Mouse (Mus musculus): ENCODE measurements around the gene Tmem131.
A peak's percentile ranks its signal among the peaks of the same experiment; 100 is the strongest.
"Not testable (repeated sequence)": the region's sequence is repeated elsewhere in the genome, so short reads cannot be mapped to it uniquely, and the experiment has no call there.

The Tmem131 gene

DNA sequence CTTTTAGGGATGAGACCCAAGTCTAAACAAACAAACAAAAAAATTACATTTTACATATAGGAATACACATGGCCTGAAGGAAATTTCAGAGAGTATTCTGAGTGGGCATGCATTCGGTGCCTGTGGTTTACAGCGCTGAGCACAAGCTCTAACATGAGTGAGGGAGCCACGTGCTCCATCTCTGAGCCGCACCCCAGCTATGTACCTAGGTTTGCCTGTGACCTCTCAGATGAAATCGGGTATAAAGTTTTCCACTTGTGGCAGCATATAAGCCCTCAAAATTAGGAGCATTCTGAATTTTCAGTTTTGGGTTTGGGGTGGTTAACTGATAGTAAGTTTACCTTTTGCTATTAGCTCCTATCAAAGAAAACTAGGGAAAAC is 28.3 kb downstream of the Tmem131 start:
- peak; percentile 88 for DNase-seq

DNA sequence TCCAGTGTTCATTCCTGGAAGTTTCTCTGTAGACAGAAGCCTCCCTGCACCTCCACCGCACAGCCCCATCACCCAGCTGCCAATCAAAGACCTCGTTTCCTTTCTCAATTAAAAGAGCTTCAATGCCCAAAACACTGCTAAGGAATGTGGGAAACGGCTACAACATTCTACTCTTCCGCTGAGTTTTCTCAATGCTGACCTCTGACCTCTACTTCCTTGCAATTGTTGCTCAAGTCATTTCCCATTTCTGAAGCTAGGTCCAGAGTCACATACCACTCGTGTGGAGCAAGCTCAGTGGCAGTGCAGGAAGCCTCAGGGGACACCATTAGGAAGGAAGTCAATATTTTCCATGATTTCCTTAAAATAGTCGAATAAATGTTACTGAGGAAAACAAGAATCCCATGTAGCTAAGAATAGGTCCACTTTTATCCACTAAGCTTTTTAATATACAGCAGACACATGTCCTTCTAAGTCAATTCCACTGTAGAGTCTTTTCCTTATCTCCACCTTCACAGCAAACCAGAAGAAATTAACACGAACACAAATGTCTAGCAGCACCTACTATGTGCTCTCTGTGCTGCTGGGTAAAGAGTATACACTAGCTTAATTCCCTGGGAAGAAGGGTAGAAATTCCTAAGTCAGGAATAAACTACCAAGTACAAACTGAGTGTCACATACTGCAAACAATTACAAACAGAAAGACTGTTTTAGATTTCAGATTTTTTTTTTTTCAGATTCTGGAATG is 28.8 kb downstream of the Tmem131 start:
- peak; percentile 98 for DNase-seq

DNA sequence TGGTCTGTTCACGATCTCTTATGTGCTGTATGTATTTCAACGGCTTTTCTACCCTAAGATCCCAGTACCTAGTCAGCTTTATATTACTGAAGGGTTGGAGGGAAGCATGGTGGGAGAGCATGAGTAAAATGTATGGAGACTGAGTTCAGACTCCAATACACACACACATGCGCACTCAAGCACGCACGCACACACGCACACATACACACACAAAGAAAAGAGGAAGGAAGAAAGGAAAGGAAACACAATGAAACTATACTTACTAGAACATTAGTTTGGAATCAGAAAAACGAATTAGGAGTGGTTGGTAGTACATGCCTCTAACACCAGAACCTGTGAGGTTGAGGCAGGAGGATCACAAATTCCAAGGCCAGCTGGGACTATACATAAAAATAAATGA is 29.7 kb downstream of the Tmem131 start:
- no peak for DNase-seq

DNA sequence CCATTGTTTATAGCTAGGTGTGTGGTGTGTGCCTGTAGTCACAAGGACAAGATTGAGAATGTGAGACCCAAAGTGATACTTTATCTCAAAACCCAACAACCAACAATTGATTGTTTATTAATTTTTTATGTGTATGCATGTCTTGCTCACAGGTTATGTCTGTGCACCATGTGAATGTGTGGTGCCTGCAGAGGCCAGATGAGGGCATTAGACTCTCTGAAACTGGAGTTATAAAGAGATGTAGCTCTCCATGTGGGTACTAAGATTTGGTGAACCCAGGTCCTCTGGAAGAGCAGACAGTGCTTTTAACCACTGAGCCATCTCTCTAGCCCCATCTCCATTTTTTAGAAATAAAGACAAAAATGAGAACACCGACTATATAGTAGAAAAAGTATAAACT is 31.2 kb downstream of the Tmem131 start:
- DNase-seq: no peak

DNA sequence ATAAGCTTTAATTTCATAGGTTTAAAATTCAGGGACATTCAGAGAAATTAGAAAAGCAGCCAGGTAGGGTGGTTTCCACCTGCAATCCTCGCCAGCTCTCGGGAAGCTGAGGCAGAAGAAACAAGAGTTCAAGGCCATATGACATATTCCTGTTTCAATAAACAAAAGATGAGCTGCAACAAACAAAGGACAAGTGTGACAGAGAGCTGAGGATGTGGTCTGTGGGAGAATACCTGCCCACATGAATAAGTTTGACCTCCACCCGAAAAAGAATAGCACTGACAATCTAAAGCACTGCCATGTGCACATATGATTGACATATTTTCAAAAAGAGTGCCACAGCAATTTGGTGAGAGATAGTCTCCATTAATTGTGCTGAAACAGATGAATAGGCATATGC is 31.9 kb downstream of the Tmem131 start:
- no peak for DNase-seq

DNA sequence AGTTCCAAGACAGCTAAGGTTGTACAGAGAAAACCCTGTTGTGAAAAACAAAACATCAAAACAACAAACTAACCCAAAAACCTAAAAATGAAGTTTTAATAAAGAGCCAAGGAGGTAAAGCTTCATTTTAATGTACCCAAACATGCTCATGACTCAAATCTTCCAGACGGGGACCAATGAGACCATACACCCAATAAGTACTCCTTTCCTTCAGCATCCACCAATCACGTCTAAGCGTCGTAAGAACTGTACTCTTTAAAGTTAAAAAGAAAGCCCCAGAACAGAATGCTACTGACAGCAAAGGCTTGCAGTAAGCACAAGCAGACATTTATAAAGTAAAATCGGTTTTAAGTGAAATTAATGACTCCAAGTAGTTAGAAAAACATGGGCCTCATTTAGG is 33.1 kb downstream of the Tmem131 start:
- DNase-seq: no peak

DNA sequence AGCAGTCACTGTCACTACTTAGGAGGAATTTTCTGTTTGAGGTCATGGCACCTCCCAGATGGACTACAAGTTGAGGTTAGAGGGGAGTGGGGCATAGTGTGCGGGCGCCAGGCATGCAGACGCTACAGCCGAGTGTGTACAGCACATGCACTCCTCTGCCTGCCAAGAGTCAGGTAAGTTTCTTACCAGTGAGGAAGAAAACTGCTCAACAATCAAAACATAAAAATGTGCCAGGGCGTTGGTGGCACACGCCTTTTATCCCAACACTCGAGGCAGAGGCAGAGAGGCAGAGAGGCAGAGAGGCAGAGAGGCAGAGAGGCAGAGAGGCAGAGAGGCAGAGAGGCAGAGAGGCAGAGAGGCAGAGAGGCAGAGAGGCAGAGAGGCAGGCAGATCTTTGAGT is 33.5 kb downstream of the Tmem131 start:
- not testable (repeated sequence) for DNase-seq

DNA sequence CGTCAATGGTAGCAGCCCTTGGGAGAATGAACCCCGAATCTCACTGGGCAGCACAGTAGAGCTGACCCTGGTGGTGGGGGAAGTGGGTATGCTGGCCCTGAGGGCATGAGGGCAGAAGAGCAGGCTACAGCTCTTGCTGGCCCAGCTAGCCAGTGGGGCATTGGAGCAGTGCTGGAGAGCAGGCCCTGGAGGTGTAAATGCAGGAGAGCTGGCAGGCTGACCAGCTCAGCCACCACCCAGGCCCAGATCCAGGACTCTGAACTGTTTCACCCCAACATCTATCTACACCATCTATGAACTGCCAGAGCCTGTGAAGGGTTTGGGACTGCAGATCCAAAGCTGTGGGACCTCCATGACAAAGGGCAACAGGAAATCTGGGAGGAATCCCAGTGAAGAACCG is 38.2 kb downstream of the Tmem131 start:
- peak; percentile 91 for DNase-seq

DNA sequence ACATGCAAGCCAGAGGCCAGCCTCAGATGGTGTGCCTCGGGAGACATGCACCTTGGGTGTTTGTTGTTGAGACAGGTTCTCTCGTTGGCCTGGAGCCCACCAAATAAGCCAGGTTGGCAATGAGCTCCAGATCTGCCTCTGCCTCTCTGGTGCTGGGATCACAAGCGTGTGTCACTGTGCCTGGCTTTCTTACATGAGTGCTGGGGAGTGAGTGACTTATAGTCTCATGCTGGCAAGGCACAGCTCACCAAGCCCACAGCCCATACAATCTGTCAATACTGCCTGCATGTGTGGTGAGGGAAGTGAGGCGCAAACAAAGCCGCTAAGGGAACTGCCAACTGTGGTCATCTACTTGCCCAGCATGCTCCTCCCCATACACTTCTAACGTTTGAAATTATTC is 39.0 kb downstream of the Tmem131 start:
- DNase-seq: peak; percentile 89

DNA sequence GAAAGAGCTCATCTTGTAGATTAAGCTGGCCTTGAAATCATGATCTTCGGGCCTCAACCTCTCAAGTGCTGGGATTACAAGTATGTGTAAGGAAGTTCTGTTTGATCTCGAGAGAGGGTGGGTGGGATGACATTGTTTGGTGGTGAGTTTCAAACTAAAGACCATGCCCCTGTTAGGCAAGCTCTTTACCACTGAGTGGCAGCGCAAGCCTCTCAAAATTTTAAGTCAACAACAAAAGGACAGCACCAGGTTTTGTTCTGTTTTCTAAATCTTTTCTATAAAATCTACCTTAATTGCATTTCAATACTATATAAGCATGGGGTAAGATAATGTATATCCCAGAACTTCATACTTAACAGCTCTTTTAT is 39.4 kb downstream of the Tmem131 start:
- DNase-seq: peak; percentile 75

DNA sequence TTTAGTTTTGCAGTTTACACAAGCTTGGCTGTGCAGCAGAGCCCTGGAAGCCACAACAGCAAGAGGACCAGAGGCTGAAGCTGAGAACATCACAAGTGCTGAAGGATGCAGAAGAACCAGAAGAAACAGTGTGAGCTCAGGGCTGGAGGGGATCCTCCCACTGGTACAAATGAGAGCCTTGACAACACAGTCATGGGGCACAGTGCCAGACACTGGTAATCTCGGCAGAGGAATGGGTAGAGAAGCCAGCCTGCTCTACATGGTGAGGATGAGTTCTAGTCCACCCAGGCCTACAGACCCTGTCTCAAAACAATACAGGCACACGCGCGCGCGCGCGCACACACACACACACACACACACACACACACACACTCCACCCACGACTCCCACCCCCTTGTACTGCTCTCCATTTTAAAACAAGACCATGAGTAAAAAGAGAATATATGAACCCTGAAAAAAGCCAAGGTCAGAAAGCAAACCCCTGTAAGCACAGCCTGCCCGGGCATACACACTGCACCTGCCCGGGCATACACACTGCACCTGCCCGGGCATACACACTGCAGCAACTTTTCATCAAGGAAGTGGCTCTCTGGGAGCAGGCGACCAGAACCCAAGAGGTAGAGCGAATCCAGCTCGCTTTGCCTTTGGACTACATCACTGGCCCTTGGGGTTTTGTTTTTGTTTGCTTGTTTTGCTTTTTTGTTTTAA is 39.9 kb downstream of the Tmem131 start:
- peak; percentile 88 for DNase-seq

DNA sequence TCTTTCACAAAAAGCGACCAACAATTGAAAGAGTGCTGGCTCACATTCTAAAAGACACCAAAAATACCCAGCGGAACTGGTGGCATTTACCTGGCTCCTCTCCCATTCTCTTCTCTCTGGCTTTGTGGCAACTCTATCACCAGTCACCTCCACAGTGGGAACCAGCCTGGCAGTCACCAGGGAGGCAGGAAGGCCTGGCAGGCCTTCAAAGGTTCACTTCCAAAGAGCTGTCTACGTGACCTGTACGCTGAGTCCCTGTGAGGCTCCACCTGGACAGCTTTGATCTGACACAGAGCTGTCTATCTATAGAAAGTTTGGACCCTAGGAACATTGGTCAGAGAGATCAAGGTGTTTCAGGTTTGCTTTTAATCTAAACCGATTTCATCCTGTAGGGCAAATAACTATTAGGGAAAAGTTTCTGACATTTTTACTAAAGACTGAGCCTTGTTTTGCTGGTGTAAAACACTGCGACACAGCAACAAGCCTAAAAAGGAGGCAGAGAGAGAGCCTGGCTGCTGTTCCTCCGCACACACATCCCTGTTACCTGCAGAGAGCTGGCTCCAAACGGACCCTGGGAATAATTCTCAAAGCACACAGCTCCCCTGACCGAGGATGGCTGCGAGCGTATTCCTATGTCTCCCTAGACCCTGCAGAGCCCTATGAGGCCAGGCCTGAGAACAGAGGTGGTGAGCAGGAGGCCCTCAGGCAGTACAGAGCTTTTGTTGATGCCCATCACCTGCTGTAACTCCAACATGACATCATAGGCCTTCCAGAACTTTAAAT is 40.7 kb downstream of the Tmem131 start:
- peak; percentile 94 for DNase-seq

DNA sequence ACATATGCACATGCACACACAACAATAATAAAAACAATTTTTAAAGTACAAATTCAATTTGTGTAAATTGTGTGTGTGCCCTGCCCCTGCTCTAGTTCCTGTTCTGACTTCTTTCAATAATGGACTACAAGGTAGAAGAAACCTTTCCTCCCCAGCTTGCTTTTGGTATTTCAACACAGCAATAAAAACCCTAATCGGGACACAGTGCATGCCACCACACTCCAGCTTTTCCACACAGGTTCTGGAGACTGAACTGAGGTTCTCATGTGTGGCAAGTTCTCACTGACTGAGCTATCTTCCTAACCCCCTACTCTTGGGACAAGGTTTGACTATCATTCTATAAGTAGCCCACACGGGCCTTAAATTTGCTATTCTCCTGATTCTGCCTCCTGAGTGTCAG is 43.8 kb downstream of the Tmem131 start:
- no peak for DNase-seq

DNA sequence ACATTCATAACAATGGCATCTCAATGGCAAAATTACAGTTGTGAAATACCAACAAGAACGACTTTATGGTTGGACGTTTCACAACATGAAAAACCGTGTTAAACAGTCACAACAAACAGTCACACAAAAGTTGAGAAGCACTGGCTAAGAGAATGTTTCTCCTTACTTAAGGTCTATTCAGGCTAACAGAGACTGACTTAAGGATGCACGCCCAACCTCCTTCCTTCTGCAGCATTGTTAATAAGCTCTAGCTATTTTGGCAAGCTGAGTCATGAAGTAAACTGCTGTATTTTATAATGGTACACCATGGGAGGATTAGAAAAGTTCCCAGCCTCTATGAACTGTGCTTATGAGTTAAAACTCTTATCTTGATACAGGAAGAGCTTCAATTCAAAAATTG is 47.0 kb downstream of the Tmem131 start:
- DNase-seq: peak; percentile 72

DNA sequence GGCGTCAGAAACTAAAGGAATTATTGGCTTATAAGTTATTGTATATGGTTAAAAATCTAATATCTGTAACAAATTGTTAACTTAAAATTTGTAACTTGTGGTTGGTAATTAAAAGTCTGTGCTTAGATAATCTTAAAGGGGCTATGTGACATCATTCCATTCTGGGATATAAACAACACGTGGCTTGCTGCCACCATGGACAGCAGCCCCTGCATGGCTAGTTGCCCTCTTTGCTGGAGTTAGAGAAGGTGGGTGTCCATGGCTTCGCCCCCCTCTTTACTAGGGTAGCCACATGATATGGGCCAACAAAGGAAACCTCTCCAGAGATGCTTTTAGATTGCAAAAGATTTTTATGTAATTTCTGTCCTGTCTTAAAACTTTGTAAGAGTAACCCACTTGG is 48.0 kb downstream of the Tmem131 start:
- DNase-seq: peak; percentile 79

DNA sequence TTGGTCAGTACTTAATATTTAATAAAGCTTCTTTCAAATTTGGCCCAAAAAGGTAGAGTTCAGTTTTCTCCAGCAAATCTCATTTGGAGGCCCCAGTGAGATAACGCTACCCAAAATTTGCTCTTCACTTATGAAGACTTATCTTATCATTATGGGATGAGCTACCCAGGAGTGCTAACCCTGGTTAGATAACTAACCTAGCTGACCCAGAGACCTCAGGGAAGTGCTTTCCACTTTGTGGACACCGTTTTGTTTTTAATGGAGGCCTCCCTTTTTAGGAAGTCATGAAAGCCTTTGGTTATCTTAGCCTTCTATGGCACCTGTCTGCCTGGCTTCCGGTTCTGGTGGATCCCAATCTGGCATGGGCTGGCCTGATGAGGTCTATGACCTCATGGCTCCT is 49.3 kb downstream of the Tmem131 start:
- peak; percentile 76 for DNase-seq

DNA sequence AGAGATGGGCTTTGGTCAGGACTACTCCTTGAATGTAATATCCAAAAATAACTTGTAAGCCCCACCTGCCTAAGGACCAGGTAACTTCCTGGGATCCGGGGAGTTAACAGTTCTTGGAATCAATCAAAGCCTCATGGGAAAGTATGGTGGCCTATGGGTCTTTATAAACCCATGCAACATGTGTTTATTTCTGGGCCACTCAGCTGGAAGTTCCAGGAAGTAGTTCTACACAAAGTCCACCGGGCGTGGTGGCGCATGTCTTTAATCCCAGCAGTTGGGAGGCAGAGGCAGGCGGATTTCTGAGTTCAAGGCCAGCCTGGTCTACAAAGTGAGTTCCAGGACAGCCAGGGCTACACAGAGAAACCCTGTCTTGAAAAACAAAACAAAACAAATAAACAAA is 49.7 kb downstream of the Tmem131 start:
- peak; percentile 74 for DNase-seq

DNA sequence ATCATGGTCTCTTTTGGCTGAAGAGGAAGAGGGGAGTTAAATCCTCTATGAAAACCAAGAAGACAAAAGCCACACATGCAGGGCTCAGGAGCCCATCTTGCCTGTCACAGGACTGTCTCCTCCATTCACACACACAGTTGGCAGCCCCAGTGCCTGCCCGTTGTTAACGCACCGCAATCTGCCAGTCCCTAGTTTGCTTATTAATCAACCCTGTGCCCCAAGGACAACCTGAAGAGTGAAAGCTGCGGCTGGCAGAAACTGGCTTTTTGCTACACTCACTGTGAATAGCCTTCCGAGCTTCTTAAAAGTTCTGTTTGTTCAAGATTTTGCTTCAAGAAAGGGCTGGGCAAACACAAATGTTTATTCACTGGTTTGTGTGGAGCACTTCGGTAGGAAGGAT is 50.3 kb downstream of the Tmem131 start:
- DNase-seq: peak; percentile 79

DNA sequence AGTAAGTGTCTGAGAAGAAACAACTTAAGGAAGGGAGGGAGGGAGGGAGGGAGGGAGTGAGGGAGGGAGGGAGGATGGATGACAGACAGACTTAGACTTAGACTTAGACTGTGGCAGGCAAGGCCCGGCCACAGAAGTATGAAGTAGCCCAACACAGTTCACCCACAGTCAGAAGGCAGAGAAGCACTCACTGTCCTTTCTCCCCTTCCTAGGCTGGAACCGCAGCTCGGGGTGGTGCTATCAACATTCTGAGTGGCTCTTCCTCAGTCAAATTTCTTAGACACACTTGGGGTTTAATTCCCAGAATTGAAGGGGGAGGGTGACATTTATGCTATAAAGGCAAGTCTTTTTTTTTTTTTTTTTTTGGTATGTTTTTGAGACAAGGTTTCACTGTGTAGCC is 51.0 kb downstream of the Tmem131 start:
- DNase-seq: peak; percentile 4

DNA sequence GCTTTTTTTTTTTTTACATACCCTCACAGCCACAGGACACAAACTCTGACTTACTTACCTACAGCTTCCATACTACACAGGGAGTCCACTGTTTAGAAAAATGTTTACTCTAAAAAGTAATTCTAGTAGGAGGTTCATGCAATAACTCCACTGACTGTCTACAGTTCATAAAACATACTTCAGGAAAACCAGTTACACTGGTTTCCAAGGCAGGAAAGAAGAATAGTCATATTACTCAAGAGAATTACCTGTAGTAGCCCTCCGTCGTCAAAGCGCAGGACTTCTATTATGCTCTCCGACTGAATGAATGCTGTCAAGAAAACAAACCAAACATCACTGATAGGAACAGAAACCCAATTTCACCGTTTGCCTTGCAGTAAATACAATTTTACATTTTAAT is 54.5 kb downstream of the Tmem131 start:
- no peak for DNase-seq

DNA sequence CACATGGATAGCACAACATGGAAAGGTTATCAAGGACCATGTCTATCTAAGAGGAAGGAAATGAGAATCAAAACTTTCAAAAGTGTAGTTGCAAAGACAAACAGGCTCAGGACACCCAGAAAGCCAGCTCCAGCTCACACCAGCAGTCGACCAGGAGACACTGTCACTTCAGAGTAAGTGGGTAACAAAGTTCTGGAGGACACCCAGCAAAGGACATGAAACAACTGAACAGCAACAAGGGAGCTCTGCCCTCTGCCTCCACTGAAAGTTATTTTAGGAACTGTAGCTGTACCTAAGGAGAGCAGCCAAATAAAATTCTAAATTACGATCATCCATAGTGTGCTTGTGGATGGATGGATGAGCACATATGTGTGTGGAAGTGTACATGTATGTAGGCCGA is 56.3 kb downstream of the Tmem131 start:
- peak; percentile 92 for DNase-seq

DNA sequence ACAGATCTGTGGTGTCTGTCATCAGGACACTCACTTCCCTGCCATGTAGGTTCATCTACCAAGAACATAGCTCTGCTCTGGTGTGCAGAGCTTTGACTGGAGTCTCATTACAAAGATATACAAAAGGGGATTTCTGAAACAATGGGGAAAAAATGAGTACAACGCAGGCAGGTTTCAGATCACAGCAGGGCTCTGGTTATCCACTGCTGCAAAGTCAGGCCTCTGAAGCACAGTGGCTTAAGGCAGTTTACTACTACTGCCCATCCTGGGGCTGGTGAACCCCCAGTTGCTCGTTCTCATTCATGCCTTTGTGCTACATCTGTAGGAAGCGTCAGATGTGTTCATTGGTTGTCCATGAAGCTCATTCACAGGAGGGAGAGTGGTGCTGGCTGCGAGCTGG is 57.0 kb downstream of the Tmem131 start:
- DNase-seq: peak; percentile 74

DNA sequence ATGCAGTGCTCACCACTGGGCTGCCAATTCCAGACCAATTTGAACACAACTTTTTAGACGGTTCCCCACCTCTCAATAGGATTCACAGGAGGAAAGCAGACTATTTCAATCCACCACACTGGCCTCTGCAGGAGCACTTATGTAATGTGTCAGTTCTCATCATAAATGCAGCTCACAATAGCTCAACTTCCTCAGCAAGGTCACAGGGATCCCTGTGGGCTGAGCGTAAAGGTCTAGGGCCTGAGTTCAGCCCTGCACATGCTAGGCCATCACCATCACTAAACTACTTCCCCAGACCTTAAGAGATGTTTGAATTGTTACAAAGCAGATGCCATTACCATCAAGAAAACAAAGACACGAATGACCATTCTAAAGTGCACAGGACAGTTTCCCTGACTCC is 58.9 kb downstream of the Tmem131 start:
- peak; percentile 97 for DNase-seq

DNA sequence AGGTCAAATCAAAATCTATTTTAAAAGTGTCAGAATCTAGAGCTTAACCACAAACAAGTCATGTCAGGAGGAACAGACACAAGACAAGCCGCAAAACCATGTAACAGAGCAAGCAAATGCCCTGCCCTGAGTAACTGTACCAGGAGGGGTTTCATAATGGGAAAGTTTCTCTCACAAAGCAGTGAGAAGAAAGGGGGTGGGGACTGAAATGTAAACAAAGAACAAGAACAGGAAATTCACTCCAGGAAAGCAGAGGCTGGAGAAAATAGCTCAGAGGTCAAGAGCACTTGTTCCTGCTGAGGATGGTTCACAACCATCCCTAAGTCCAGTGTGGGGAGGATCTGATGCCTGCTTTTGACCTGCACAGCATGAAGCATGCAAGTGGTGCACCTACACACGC is 59.7 kb downstream of the Tmem131 start:
- DNase-seq: peak; percentile 88

Data from heart, adult 11 months (tissue).